Mouse (Mus musculus): ENCODE measurements at regions not wholly inside any gene's neighbourhood (a gene's known extent, or its start where the extent isn't known, plus 50 kb on each side); places are given as distances from the start of the nearest gene placed in this dataset.

GRCm38 (mm10) chr16:29732889-29733288 is 153.8 kb downstream of the Opa1 start:
- TF ChIP-seq POLR2A (IDR thresholded peaks at IDR 0.05; ENCODE audit: borderline replicate concordance, control insufficient read depth, low read depth, low read length): no peak
- no peak for TF ChIP-seq CTCF (IDR thresholded peaks at IDR 0.05; ENCODE audit: control insufficient read depth, insufficient read depth, low read length)
